Mouse (Mus musculus): ENCODE data around the gene Olfr1404. TPM values are rescaled to one million over a fixed set of nuclear protein-coding genes. Genes with fewer than 3 reads are reported as not detected.
"Not testable (repeated sequence)": the region's sequence is repeated elsewhere in the genome, so short reads cannot be mapped to it uniquely, and the experiment has no call there.

Olfr1404 gene
- not detected for total RNA-seq (2022)

DNA sequence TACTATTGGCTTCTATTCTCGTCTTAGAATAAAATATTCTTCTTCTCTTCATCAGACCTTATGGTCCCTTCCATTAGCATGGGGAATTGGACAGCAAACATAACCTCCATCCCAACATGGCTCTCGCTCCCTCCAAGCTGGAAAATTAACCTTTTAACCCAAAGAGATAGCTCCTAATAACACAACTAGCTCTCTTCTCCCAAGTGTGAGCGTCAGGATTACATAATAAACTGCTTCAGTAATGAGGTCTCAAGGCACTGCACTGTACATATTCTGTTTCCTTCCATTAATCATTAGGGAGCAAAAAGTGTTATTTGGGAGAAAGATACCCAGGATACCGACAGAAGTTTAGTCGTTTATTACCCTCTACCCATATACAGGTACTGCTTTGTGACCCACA lies at the start of gene Olfr1404:
Gene Olfr1404 (plus strand): TSS at position 301 of the 400 bp plus-strand sequence.
- no peak for DNase-seq (ENCODE audit: low spot score)

DNA sequence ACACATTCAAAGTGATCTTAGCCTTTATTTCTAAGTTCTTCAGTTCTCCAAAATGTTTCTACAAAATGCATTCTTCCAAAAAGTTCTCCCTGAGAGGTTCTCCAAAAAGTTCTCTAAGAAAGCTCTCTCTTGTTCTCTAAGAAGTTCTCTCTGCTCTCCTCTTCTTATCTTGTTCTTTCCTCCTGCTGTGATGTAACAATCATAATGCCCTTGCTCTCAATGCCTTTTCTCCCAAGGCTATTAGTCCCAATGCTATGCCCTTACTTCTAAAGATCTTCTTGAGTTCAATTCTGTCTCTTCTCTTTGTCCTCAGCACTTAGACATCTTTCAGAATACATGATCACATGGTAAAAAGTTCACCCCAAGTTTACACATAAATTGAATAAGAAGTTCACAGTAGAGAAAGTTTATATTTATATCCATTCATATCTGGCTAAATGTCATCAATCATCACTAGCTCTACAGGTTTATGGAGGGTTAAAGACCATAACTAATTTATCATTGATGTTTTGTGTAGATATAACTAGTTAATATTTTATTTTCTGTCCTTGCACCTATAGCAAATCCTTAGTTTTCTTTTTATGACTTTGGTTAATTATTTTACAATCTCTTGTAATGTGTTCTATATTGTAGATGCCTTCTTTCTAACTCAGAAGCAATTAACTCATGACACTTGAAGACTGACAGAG lies 37.9 kb upstream of the Olfr1404 start:
- DNase-seq (ENCODE audit: low spot score), result no peak

DNA sequence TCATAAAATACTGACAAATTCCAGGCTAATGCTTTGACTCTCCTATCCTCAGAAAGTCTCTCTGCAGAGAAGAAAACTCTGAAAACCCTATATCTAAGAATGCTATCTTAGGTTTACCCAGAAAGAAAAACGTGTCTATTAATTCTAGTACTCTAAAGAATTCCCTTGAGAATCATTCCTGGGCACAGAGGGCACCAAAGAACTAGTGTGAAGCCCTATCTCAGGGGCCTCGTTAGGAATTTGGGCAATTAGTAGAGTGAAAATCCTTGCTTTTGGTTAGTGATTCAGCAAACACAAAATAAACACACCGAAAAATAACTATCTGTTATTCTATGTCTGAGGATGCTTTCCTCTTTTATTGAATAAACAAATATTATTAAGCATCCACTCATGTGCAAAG lies 21.7 kb upstream of the Olfr1404 start, which contains the start of gene Olfr1406:
Gene Olfr1406 (minus strand): TSS at position 101 of the 400 bp plus-strand sequence.
- no peak for DNase-seq (ENCODE audit: low spot score)

DNA sequence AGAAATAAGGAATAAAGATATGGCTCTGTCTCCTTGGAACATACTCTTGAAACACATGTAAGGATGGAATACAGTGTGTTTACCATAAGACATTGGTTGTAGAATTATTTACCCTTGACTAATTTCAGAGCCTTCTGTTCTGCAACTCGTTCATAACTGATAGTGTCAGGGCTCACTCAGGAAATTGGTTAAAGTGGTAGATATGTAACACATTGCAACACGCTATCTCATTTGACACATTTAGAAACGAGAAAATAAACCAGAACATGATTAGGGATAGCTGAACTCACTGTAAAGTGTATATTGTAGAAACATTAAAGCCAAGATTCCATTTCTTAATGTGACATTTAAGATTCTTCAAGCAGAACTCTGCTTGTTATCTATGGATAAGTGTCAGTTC lies 20.1 kb upstream of the Olfr1404 start:
- no peak for DNase-seq (ENCODE audit: low spot score)

DNA sequence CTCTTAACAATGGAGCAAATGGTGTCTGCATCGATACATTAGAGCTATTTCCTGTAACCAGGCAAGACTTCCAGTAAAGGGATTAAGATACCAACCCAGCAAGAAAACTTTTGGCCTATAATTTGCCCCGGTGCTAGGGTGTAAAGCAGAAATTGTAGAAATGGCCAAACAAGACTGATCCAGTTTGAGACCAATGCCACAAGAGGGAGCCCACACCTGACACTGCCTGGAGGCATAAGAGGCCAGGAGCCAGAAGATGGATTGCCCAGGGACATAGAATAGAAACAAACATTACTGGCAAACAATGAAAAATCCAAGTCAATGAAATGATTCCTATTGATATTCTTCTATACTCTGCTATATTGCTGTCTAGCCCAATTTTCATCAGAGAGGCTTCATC lies 15.8 kb upstream of the Olfr1404 start:
- no peak for DNase-seq (ENCODE audit: low spot score)

DNA sequence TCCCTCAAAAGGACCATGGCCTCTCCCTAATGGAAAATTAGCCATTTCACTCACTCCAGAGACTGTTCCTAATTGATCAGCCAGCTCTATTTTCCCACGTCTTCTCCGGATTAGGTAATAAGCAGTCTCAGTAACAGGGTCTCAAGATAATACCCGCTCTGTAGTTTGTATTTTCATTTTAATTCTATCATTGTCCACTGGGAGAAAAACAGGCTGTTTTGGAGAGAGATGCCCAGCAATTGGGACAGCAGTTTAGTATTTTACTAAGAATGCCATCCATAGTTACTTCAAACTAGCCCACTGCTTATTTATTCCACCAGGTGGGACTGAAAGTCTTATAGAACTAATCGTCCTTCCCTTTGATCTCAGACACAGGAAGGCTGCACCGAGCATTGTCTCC lies 14.7 kb upstream of the Olfr1404 start, which contains the start of gene Olfr218:
Gene Olfr218 (plus strand): TSS at position 301 of the 400 bp plus-strand sequence.
- no peak for DNase-seq (ENCODE audit: low spot score)

DNA sequence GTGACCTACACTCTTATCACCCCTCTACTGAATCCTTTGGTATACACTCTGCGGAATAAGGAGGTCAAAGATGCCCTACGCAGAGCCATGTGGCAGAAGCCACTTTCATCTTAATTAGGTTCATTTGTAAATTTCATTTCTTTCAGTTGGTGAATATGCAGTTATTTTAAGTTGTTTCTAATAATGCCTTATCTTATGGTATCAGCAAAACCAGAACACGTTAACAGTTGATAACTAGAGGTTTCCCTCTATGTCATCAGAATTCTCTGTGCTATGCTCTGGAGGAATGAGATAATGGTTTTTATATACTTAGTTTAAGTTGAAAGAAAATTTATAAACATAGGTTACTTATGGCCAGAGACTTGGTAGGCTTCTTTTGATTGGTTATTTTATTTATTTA lies 4.3 kb downstream of the Olfr1404 start:
- no peak for DNase-seq (ENCODE audit: low spot score)

DNA sequence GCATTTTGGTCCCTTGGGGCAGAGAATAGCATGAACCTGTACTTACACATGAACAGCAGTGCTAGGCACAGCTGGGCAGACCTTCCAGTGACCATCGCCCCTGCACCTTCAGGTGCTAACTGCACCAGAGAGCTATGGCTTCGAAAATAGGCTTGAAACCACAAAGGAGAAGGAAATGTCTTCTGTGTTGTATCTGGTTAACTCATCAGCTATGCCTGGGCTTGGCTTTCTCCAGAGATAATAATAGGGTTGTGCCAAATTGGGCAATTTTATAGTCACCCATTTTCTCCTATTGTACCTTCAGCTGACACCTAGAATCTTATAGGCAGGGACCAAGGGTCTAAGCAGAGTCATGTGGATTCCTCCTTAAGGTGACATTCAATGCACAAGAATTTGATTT lies 14.9 kb downstream of the Olfr1404 start, which contains the start of gene Fcer1a:
Gene Fcer1a (minus strand): TSS at position 134 of the 400 bp plus-strand sequence.
- DNase-seq (ENCODE audit: low spot score), result no peak

DNA sequence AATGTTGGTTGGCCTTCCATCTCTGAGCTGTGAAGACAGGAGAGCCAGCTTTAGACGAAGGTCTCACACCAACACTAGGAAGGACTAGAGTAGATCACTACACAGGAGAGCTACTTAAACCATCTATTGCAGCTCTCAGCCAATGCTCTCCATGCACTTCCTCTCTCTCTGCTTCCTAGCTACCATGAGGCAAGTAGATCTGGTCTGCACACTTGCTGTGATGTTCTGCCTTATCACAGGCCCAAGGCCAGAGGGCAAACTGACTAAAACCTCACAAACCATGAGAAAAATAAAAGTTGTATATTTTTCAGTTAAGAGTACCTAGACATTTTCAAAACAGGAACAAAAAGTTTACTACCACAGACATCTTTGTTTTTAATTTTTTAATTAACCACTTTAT lies 24.8 kb downstream of the Olfr1404 start:
- DNase-seq (ENCODE audit: low spot score), result not testable (repeated sequence)

DNA sequence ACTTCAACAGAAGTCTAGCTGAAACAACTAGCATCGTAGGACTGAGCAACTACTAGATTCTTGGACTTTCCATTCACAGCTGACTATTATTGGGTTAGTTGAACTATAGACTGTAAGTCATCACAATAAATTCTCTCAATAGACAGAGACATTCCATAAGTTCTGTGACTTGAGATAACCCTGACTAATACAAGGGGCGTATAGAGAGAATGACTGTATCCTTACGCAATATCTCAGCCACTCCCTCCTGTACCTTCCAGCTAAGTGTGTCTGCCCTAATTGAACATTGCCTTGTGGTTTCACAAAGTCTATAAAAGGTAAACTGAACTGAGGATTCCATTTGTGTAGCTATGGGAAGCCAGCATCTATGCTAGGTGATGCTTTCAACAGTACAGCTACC lies 37.7 kb downstream of the Olfr1404 start:
- DNase-seq (ENCODE audit: low spot score), result no peak

DNA sequence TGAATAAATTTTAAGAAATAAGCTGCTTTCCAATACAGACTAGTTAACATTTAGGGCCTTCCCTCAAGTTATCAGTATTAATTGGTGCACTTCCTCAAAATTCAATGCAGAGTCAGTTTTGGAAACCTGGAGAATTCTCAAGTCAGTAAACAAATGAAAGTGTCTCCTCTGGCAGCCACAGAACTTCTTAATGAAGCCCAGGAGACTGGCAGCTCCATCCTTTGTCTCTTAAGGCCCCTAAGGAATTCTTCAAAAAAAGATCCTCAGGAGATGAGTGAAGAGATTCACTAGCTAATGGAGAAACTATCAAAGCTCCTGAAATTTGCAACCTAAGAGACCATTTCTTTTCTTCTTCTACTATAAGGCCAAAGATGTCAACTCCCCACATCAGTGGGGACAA lies 53.5 kb downstream of the Olfr1404 start, which contains the start of gene Olfr418:
Gene Olfr418 (plus strand): TSS at position 301 of the 400 bp plus-strand sequence.
- no peak for DNase-seq (ENCODE audit: low spot score)

Other genes with a start within 250 kb of the Olfr1404 start
- gene Olfr1408, start 75.0 kb upstream of the Olfr1404 start, total RNA-seq (2022), result not detected
- not detected for gene Olfr1406, start 21.8 kb upstream of the Olfr1404 start, total RNA-seq (2022)
- gene Olfr218, start 14.6 kb upstream of the Olfr1404 start, total RNA-seq (2022), result not detected
- gene Fcer1a, start 14.8 kb downstream of the Olfr1404 start, total RNA-seq (2022), result not detected
- not detected for gene Olfr418, start 53.6 kb downstream of the Olfr1404 start, total RNA-seq (2022)
- not detected for gene Mptx2, start 65.4 kb downstream of the Olfr1404 start, total RNA-seq (2022)
- gene Ackr1, start 121.4 kb downstream of the Olfr1404 start, total RNA-seq (2022), result under 1 TPM; 0.23 to 0.56 (median 0.37) TPM
- 1 to 10 TPM in 3 of 4 experiments, under 1 TPM in 1; 0.65 to 3.1 (median 1.4) TPM for gene Aim2, start 138.5 kb downstream of the Olfr1404 start, total RNA-seq (2022)
- 1 to 10 TPM; 1.8 to 2.8 (median 2.6) TPM for gene Cadm3, start 155.3 kb downstream of the Olfr1404 start, total RNA-seq (2022)